Mouse (Mus musculus) layer of hippocampus, postnatal 10 days (tissue): ENCODE data around the gene Msrb2. TPM values are rescaled to one million over a fixed set of nuclear protein-coding genes. Genes with fewer than 3 reads are reported as not detected.

Source experiments
- DNase-seq, 2 experiments: peaks; one replicate each; pipeline ENCODE4 v3.0.0; 2021; ENCODE audit warnings: low spot score in 2 of 2
- long read RNA-seq: library from polyadenylated mRNA; stranded (forward); transcript quantifications from one replicate; pipeline ENCODE4 v2.0.0, GENCODE M21; 2023
- total RNA-seq, 2 experiments: library from RNA; stranded (reverse); gene quantifications; 2 replicates each; pipeline ENCODE4 v1.2.3; 2021

The Msrb2 gene
- 10 to 100 TPM; 17.4 to 19.4 TPM for total RNA-seq
- long read RNA-seq, transcript Msrb2-201 (5 exons, 1,196 nt), result major isoform, 36 of 57 reads
- long read RNA-seq, partial matches to known transcripts, result 4 of 57 reads
- long read RNA-seq, other reads (novel, unspliced or antisense), result 17 of 57 reads

DNA sequence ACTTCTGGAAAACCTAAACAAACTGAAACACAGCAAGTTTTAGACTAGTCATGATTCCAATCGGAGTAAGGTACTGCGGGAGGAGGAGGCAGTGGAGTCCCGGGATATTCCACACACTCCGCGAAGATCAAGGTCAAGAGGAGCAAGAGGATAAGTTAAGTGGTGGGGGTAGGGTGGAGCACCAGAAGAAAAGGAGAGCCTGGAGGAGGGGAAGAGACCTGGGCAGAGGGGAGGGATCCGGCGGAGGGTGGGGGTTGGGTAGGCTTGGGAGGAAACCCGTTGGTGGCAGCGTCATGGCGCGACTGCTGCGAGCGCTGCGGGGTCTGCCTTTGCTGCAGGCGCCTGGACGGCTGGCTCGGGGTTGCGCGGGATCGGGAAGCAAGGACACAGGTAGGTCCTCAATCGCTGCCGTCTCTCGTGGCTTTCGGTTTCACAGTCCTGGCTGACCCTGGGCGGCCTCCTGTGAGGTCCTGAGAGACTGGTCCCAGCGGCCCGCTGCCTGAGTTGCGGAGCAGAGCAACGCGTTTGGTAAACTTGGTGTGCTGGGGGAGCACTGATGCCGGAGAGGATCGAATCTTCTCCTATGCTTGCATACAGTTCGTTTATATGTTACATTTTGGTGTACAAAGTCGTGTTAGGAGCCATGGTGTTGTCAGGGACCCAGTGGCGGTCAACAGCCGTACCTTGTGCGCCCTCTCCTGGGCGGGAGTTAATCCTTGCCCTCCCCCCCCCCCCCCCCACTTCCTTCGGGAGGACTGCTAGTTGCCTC is at the start of gene Msrb2:
TSS of gene Msrb2 (plus strand) at position 51 of the 769 bp plus-strand sequence.
- DNase-seq, result peak; percentile 71 to 78

DNA sequence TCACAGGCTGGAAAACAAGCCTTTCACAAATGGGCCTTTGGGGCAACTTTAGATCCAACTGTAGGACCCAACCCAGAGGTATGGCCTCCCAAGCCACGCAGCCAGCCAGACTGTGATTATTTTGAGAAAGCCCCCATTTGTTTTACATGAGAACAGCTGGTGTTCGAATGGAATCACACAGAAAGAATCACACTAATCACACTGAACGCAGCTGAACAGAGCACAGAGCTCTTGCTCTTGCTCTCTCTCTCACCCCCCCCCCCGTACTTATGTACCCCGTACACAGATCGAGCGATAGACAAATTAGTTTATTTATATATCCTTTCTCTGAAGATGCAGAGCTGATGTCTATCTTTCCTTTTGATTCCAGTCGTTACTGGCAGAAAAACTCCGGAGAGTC is 48.8 kb upstream of the Msrb2 start:
- DNase-seq, result no peak

GRCm38 (mm10) chr2:19326376-19326775 is 44.9 kb upstream of the Msrb2 start:
- DNase-seq, result no peak

- no peak for DNase-seq
Observed at GRCm38 (mm10) chr2:19327811-19328210, 43.4 kb upstream of the Msrb2 start.

GRCm38 (mm10) chr2:19343901-19344635 is 27.2 kb upstream of the Msrb2 start:
- DNase-seq, result peak; percentile 24 to 38

DNA sequence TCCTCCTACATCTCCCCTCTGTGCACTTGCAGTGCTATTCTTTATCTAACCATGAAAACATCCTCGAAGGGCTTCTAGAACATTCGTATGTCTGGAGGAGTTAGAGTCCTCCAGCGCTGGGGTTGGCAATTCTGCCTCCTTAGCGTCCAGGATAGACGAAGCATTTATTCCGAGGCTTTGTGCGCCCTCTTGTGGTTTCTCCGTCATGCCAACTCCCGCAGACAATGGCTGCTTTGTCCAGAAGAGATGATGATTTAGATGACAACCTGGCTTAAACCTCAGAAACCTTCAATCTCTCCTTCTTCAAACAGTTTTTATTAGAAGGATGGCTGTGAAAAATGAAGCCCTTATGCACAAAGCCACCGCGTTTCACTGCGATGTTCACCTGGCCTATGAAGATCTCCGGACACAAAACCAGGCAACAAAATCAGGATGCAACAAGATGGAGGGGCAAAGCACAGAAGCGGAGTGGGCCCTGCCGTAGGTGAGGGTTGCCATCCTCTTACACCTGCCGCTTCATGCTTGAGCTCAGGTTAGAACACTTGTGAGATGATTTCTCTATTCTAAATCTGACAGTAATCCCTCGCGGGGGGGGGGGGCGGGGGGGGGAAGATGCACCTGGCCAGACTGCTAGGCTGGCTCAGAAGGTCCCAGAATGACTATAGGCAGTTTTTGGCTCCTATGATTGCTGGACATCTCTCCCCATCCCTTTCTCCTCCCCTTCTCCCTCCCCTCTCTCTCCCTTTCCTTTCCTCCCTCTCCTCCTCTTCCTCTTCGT is 26.4 kb upstream of the Msrb2 start:
- DNase-seq, result peak; percentile 95

GRCm38 (mm10) chr2:19345414-19345964 is 25.8 kb upstream of the Msrb2 start:
- DNase-seq, result no peak

DNA sequence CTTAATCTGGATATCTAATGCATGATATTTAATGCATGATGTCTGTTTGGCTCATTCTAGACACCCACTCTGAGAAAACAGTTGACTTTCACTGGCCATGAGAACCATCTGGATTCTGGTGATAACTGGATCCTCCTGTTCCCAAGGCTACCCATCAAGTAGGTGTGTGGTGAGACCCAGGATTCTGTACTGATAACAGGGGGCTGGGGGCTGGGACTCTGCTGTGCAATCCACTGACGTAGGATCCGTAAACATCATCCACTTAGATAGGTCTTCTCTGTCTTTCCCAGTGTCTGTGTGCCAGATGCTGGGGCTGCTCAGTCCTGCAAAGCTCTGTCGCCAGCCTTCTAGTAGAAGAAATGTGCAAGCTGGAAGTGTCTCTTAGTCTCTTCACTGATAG is 22.8 kb upstream of the Msrb2 start:
- no peak for DNase-seq

GRCm38 (mm10) chr2:19350167-19350566 is 21.1 kb upstream of the Msrb2 start:
- no peak for DNase-seq

GRCm38 (mm10) chr2:19351615-19352253 is 19.5 kb upstream of the Msrb2 start:
- DNase-seq, result no peak

DNA sequence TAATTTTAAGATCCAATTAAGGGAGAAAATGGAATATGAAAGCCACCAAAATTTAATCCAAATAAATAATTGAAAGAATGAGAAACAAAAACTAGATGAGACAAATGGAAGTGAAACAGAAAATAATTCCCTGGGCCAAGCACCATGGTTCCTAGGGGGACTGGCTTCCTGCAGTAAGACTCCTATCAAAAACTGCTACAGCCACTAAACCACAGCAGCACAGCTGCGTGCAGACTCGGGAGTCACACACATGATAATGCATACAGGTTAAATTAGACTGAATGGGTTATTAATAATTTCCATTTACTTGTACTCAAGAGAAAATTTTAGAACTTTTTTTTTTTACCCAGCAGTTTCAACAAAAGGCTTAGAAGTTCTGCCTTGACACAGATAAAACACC is 18.1 kb upstream of the Msrb2 start:
- DNase-seq, result no peak

DNA sequence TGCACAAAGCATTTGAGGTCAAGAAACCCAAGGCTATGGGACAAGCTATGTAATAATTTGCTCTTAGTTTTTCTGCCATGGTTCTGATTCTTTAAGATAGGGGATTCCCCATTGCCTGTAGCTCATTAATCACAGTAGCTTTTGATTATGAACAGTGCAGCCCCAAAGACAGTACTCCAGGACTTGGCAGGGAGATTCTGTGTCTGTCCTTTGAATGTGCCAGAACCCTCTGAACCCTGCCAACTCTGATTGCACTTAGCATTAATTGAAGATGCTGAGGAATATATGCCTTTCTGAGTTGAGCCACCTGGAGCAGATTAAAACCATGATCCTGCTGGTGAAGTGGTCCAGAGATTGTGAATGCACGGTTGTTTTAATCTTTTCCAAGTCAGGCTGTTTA is 8.4 kb upstream of the Msrb2 start:
- DNase-seq, result no peak

DNA sequence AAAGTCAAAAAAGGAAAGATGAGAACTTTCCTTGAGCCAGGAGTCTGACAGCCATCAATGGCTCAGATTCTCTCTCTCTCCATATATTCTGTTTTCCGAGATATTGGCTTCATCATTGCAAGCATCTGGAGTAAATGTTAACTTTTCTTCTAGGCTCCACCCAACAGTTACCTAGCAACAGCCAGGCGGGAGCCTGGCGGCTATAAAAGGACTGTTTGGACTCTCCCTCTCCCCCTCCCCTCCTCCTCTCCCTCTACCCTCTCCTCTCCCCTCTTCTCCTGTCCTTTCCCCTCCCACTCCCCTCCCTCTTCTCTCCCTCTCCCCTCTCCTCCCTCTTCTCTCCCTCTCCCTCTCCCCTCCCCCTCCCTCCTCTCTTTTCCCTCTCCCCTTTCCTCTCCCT is 4.8 kb upstream of the Msrb2 start:
- no peak for DNase-seq

DNA sequence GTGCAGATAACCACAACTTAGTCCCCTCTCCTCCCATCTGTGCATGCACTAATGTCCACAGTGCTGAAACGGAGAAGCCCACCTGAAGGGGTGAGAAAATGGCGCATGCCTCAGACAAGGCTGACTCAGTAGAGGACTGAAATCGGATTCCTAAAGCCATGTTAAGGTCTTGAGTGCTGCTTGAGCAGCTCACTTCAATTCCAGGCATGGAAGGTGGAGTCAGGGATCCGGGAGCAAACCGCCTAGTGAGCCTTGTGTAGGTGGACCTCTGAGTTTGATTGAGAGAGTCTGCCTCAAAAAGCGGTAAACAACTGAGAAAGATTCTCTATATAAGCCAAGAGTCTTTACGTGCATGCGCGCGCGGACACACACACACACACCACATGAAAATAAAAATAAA is 4.1 kb upstream of the Msrb2 start:
- DNase-seq, result no peak

GRCm38 (mm10) chr2:19373695-19374094 is 2.5 kb downstream of the Msrb2 start:
- DNase-seq, result no peak

GRCm38 (mm10) chr2:19380446-19380950 is 9.3 kb downstream of the Msrb2 start:
- DNase-seq, result no peak

DNA sequence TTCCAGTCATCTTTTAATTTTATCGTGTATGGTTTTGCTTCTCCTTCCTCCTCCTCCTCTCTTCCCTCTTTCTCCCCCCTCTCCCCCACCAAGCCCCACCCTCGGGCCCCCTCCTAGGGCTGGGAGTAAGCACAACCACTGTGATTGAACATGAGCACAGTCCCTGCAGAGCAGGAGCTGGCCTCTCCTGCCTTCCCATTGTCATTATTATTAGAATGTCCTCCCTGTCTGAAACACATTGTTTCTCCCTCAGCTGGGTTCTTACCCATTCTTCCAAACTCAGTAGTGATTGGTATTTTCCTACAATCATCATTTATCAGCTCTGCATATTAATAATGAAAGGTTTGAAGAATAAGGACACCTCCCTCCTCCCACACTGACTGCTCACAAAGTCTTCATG is 9.7 kb downstream of the Msrb2 start:
- DNase-seq, result no peak

- DNase-seq, result no peak
Observed at GRCm38 (mm10) chr2:19382206-19382605, 11.0 kb downstream of the Msrb2 start.

DNA sequence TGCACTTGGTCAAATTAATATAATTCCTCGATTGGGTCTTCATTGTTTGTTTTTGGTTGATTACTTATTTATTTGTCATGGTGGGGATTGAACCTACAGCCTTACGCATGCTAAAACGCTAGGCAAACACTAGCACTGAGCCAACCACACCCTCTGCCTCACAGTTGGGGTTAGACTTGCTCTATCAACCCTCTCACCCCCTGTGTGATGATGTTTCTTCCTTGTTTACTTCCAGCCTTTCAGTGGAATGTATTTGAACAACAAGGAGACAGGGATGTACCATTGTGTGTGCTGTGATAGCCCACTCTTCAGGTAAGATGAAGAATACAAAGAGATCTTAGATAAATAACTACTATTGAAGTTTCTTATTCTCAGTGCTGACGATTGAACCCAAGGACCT is 11.8 kb downstream of the Msrb2 start:
- no peak for DNase-seq

GRCm38 (mm10) chr2:19385772-19386171 is 14.5 kb downstream of the Msrb2 start:
- DNase-seq, result no peak
